Mouse (Mus musculus) small intestine, adult 2 months (tissue): ENCODE measurements around the gene Rgl2. TPM values are rescaled to one million over a fixed set of nuclear protein-coding genes. Genes with fewer than 3 reads are reported as not detected.
A peak's percentile ranks its signal among the peaks of the same experiment; 100 is the strongest.
"Not testable (repeated sequence)": the region's sequence is repeated elsewhere in the genome, so short reads cannot be mapped to it uniquely, and the experiment has no call there.

Experiments
- H3K27ac ChIP-seq: fragments of 200-500 bp; 2 replicates; pipeline ENCODE4 v1.5.1; 2012; ENCODE audit warnings: low read depth, low read length, control low read depth, inconsistent platforms; ENCODE audit not compliant: insufficient read depth
- H3K27me3 ChIP-seq: fragments of 200-500 bp; 2 replicates; pipeline ENCODE4 v1.6.1; 2012; ENCODE audit warnings: mild to moderate bottlenecking, moderate library complexity, low read length, inconsistent platforms; ENCODE audit not compliant: control insufficient read depth, insufficient read depth
- H3K36me3 ChIP-seq: fragments of 200-500 bp; 2 replicates; pipeline ENCODE4 v1.6.1; 2012; ENCODE audit warnings: mild to moderate bottlenecking, low read length, control low read depth, inconsistent platforms; ENCODE audit not compliant: control insufficient read depth, insufficient read depth
- H3K4me1 ChIP-seq: fragments of 200-500 bp; 2 replicates; pipeline ENCODE4 v1.6.1; 2012; ENCODE audit warnings: low read length, inconsistent platforms, mixed read lengths; ENCODE audit not compliant: control insufficient read depth, insufficient read depth, insufficient read length
- H3K4me3 ChIP-seq: fragments of 200-500 bp; 2 replicates; pipeline ENCODE4 v1.5.1; 2012; ENCODE audit warnings: low read depth, mild to moderate bottlenecking, control low read depth, inconsistent platforms, low read length, moderate library complexity
- CTCF ChIP-seq: fragments of 200-500 bp; IDR thresholded peaks from 2 replicates; pipeline ENCODE4 v1.5.1; 2012; ENCODE audit warnings: low read depth, mild to moderate bottlenecking, control low read depth, inconsistent platforms, low read length, moderate library complexity, mixed read lengths; ENCODE audit not compliant: insufficient replicate concordance, insufficient read length; ENCODE audit errors: extremely low read depth
- POLR2A ChIP-seq: fragments of 200-500 bp; IDR thresholded peaks from 2 replicates; pipeline ENCODE4 v1.6.1; 2012; ENCODE audit warnings: low read depth, mild to moderate bottlenecking, control low read depth, inconsistent platforms, low read length, moderate library complexity
- WGBS: fragments of 180-500 bp; shearing (Covaris S2); methylation state at CpG from one replicate; pipeline ENCODE4 v1.1.7; 2018; 5-methylcytosine and 5-hydroxymethylcytosine counted together
- polyA plus RNA-seq: library from polyadenylated mRNA; depleted of rRNA; stranded (reverse); fragments of >200 nt; gene quantifications from 2 replicates; pipeline ENCODE4 v1.2.3, GENCODE M21; 2012

Gene Rgl2
- polyA plus RNA-seq, 1 experiment: 60.7 TPM

DNA sequence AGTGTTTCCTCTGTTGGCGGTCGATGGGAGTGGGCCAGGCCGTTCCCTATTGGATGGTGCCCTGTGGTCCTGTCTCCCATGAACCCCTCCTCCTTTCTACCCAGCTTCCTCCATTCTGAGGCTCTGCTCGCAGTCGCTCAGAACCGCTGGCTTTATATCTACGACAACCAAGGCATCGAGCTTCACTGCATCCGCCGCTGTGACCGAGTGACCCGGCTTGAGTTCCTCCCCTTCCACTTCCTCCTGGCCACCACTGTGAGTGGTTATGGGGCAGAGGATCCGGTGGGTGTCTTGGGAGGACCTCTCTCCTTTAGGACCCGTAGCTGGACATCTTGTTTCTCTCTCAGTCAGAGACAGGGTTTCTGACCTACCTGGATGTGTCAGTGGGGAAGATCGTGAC lies 14.1 kb downstream of the Rgl2 start:
- Histone ChIP-seq H3K36me3 (peaks cover 5% of the 10 kb centered on the region), H3K4me1 (peaks cover 18% of the 10 kb centered on the region), H3K4me3 (no peak overlapping the region), H3K27me3 (no peaks in the 10 kb centered on the region), H3K27ac (no peak overlapping the region)
- TF ChIP-seq CTCF: no peak
- no peak for TF ChIP-seq POLR2A
- 94% methylated on average over 15 of the region's 15 CpGs for WGBS

DNA sequence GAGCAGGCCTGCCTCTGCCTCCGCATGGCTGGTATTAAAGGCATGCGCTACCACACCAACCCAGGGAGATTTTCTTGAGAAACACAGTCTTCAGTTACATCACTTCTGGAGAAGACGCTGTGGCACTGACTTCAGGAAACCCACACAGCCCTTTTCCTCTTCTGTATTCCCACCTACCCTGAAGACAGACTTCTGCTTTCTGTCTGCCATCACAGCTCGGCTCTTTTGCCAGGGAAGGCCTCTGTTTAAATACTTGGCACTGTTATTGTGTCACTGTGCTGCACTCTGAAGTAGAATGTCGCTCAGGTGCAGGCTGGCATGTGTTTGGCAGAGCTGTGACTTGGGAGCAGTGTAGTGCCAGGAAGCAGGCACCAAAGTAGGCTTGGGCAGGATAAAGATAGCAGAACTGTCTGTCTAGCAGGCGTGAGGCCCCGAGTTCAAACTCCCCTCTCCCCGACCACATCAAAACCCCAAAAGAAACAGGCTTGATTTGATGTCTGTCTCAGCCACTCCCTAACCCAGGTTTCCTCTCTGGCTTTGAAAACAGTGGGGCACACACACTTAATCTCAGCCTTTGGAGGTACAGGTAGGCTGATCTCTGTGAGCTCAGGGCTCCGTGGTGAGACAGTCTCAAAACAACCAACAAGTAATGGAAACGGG lies 18.2 kb downstream of the Rgl2 start:
- no peak overlapping the region for H3K4me3 ChIP-seq
- H3K36me3 ChIP-seq: peaks cover 9% of the 10 kb centered on the region
- no peak overlapping the region for H3K27ac ChIP-seq
- TF ChIP-seq POLR2A: no peak
- TF ChIP-seq CTCF: no peak
- H3K4me1 ChIP-seq: peaks cover 27% of the 10 kb centered on the region
- 69% methylated on average over 10 of the region's 10 CpGs for WGBS
- H3K27me3 ChIP-seq: no peaks in the 10 kb centered on the region

DNA sequence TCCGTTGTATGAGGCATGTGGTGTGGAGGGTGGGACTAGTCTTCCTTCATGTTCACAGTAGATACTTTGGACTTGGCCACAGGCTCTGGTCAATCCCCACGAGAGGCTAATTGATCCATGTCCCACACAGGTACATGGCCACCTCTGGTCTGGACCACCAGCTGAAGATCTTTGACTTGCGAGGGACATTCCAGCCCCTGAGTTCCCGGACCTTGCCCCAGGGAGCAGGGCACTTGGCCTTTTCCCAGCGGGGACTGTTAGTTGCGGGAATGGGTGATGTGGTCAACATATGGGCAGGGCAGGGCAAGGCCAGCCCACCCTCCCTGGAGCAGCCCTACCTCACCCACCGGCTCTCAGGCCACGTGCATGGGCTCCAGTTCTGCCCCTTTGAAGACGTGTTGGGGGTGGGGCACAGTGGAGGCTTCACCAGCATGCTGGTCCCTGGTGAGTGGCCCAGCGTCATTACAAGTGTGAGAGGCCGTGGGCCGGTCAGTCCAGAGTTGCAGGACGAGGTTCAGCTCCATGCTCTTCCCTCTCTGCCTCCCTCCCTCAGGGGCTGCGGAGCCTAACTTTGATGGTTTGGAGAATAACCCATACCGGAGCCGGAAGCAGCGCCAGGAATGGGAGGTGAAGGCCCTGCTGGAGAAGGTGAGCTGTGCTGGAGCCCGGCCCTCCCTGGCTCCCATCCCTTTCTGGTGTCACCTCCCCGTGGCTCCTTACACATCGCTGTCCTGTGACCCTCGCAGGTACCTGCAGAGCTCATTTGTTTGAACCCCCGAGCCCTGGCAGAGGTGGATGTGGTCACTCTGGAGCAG lies 19.0 kb downstream of the Rgl2 start:
- peak overlapping the region; percentile 50 for H3K4me3 ChIP-seq

DNA sequence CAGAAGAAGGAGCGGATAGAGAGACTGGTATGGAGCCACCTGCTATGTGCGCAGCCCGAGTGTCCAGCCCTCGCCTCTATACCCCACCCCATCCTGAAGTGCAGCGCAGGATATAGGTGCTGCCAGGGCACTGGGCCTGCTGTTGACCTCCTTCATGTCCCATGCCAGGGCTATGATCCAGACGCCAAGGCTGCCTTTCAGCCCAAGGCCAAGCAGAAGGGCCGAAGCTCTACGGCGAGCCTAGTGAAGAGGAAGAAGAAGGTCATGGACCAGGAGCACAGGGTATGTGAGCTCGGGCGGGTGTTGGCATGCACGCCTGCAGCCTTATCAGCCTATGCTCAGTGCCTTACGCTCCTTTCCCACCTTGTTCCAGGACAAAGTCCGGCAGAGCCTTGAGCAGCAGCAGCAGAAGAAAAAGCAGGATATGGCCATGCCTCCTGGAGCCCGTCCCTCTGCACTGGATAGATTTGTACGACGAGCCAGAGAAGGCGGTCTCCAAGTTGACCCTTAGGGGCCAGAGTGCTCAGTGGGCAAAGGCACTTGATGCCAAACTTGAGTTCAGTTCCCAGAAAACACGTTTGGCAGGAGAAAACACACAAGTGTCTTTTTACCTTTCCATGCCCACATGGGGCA lies 19.7 kb downstream of the Rgl2 start:
- Histone ChIP-seq H3K4me1 (peaks cover 33% of the 10 kb centered on the region), H3K27ac (peak overlapping the region; percentile 85), H3K36me3 (peaks cover 15% of the 10 kb centered on the region), H3K4me3 (peak overlapping the region; percentile 50), H3K27me3 (no peaks in the 10 kb centered on the region)
- TF ChIP-seq CTCF (no peak), POLR2A (no peak; the same call in 1 of the 2 replicates)
- 35% methylated on average over 19 of the region's 19 CpGs for WGBS

More for the DNA sequence above, 19.0 kb downstream of the Rgl2 start:
- no peak for TF ChIP-seq POLR2A
- TF ChIP-seq CTCF: no peak
- Histone ChIP-seq H3K36me3 (peaks cover 13% of the 10 kb centered on the region), H3K4me1 (peaks cover 33% of the 10 kb centered on the region), H3K27ac (peak overlapping the region; percentile 85; the same call in 1 of the 2 replicates), H3K27me3 (no peaks in the 10 kb centered on the region)
- WGBS: 62% methylated on average over 22 of the region's 22 CpGs

DNA sequence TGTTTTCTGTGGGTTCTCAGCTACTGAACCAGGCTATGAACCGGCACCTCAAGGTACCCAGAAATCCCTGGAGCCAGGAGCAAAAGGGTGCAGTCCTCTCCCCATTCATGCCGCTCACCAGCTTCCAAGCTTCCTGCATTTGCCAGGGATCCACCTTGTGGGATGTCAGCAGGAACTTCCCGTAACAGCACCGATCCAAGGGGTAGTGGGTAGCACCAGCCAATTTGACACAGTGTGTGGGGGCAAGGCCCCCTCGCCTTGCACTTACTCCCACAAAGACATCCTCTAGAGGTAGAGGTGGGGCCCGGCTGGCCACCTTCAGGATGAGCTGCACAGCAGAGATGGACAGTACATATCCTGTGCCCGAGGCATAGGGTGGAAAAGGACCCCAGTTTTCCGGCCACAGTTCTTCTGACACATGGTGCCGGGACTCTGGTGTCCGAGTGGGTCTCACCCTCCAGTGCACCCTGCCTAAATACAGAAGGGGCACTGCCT lies 20.8 kb downstream of the Rgl2 start:
- H3K27ac ChIP-seq: peak overlapping the region; percentile 73

DNA sequence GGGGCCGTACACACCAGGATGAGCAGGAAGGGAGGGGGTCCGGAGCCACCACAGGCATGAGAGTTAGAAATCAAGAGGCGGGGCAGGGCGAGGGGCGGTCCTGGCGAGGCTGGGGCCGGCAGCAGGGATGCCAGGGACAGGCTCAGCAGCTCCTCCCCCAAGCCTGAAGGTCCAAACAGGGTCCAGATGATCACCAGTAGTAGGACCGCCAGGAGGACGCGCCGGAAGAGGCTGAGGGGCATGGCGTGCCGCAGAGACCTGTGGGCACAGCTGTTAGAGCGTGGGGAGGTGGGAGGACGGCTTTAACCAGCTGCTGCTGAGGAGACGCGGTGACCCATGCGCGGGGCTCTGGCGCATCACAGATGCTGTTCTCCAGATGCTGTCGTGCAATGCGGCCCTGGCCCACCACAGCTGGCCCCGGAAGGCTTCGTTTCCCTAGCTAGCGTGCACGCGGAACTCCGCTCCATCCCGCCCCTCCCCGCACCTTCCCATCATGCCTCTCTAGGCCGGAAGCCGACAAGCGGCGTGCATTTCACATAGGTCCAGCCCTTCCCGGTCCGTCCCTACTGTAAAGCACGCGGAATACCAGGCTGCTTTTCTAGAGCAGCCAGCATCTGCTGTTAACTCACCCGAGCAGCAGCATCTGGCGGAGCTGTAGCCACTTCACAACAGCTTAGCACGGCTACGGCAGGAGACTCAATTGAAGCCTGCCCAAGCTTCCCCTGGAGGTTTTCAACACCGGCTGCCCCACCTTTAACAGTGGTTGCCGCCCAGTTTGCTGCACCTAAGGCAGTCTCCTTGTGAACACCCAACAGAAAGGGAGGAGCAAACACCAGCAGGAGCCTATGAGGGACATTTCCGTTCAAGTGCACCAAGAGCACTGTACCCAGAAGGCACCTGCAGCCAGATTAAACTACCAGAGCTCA lies 21.9 kb downstream of the Rgl2 start, which contains the start of gene B3galt4:
TSS of gene B3galt4 (minus strand) at position 468 of the 926 bp plus-strand sequence.
- Histone ChIP-seq H3K27ac (peak within 1 kb of the TSS; percentile 73), H3K4me1 (peaks cover 38% of the 10 kb centered on the region), H3K4me3 (peak within 1 kb of the TSS; percentile 69), H3K27me3 (no peaks in the 10 kb centered on the region), H3K36me3 (peaks cover 17% of the 10 kb centered on the region)
- peak; percentile 46; the same call in 1 of the 2 replicates for TF ChIP-seq POLR2A
- TF ChIP-seq CTCF: no peak
- WGBS: under 1% methylated on average over 45 of the region's 45 CpGs

More for the DNA sequence above, 20.8 kb downstream of the Rgl2 start:
- H3K4me1 ChIP-seq: peaks cover 38% of the 10 kb centered on the region
- TF ChIP-seq CTCF (no peak), POLR2A (no peak)
- H3K4me3 ChIP-seq: peak overlapping the region; percentile 69
- peaks cover 17% of the 10 kb centered on the region for H3K36me3 ChIP-seq
- no peaks in the 10 kb centered on the region for H3K27me3 ChIP-seq
- WGBS: 44% methylated on average over 10 of the region's 10 CpGs

DNA sequence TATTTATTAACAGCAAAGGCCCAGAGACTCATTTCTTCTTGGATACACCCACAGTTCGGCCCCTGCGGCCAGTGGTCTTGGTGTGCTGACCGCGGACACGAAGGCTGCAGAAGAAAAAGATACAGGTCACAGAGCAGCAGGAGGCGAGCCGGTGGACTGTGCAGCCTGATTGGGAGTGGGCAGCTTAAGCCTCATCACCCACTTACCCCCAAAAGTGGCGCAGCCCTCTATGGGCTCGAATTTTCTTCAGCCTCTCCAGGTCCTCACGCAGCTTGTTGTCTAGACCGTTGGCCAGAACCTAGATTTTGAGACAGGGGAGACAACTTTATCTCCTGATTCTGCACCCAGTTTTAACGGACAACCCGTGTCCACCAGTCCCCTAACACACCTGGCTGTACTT lies 22.7 kb downstream of the Rgl2 start:
- H3K4me1 ChIP-seq: peaks cover 38% of the 10 kb centered on the region
- H3K36me3 ChIP-seq: peaks cover 16% of the 10 kb centered on the region
- peak overlapping the region; percentile 69 for H3K4me3 ChIP-seq
- H3K27ac ChIP-seq: peak overlapping the region; percentile 12; the same call in 1 of the 2 replicates
- H3K27me3 ChIP-seq: not testable (repeated sequence)
- WGBS: 61% methylated on average over 13 of the region's 13 CpGs
